Mouse (Mus musculus) ES-E14 (cell line): Measurements from ENCODE around the gene Prpf39. TPM values are rescaled to one million over a fixed set of nuclear protein-coding genes. Genes with fewer than 3 reads are reported as not detected.

Experiments used
- DNase-seq: peaks from one replicate; pipeline ENCODE4 v3.0.0-alpha.2; 2013; ENCODE audit warnings: low read depth, low spot score
- H3K27ac ChIP-seq: 2 replicates; pipeline ENCODE4 v1.5.1; 2012; ENCODE audit warnings: low read depth, mild to moderate bottlenecking, low read length, moderate library complexity, mixed read lengths; ENCODE audit not compliant: poor library complexity, insufficient read depth, severe bottlenecking
- H3K36me3 ChIP-seq: 2 replicates; pipeline ENCODE4 v1.6.1; 2012; ENCODE audit warnings: mild to moderate bottlenecking, low read length, moderate library complexity, mixed read lengths; ENCODE audit not compliant: control insufficient read depth, poor library complexity, insufficient read depth, severe bottlenecking
- H3K4me1 ChIP-seq, 2 experiments: fragments of 150-350 bp in 1 of 2; sonication (generic) in 1 of 2; 2 replicates each; pipeline ENCODE4 v1.6.1; 2012; ENCODE audit warnings: low read length in 2 of 2, mild to moderate bottlenecking in 1 of 2, mixed read lengths in 1 of 2; ENCODE audit not compliant: control insufficient read depth in 2 of 2, insufficient read depth in 2 of 2, poor library complexity in 1 of 2
- H3K4me3 ChIP-seq, 2 experiments: fragments of 150-350 bp in 1 of 2; sonication (generic) in 1 of 2; 2 replicates each; pipeline ENCODE4 v1.5.1; 2012; ENCODE audit warnings: low read length in 2 of 2, low read depth in 1 of 2, mild to moderate bottlenecking in 1 of 2, mixed read lengths in 1 of 2; ENCODE audit not compliant: insufficient read depth in 1 of 2, poor library complexity in 1 of 2, severe bottlenecking in 1 of 2
- H3K9ac ChIP-seq: 2 replicates; pipeline ENCODE4 v1.6.1; 2012; ENCODE audit warnings: low read depth, mild to moderate bottlenecking, low read length, mixed read lengths; ENCODE audit not compliant: poor library complexity, insufficient read depth, severe bottlenecking
- H3K9me3 ChIP-seq: fragments of 150-350 bp; sonication (generic); 2 replicates; pipeline ENCODE4 v1.6.1; 2012; ENCODE audit warnings: low read depth, mild to moderate bottlenecking, low read length; ENCODE audit not compliant: control insufficient read depth, insufficient read depth
- CHD2 ChIP-seq: IDR thresholded peaks from 2 replicates; pipeline ENCODE4 v1.6.1; 2014; ENCODE audit warnings: mild to moderate bottlenecking, low read depth, low read length, inconsistent platforms
- HCFC1 ChIP-seq: IDR thresholded peaks from 2 replicates; pipeline ENCODE4 v1.6.1; 2012; ENCODE audit warnings: low read length, inconsistent platforms, borderline replicate concordance; ENCODE audit not compliant: insufficient read depth
- MAFK ChIP-seq: IDR thresholded peaks from 2 replicates; pipeline ENCODE4 v1.6.1; 2014; ENCODE audit warnings: mild to moderate bottlenecking, low read depth, low read length, inconsistent platforms; ENCODE audit not compliant: insufficient read depth
- ZC3H11A ChIP-seq: IDR thresholded peaks from 2 replicates; pipeline ENCODE4 v1.6.1; 2012; ENCODE audit warnings: low read depth, mild to moderate bottlenecking, inconsistent platforms, low read length, borderline replicate concordance
- ZNF384 ChIP-seq: IDR thresholded peaks from 2 replicates; pipeline ENCODE4 v1.6.1; 2012; ENCODE audit warnings: low read depth, low read length, inconsistent platforms
- in situ Hi-C, 2 experiments: fragments of 600-800 bp; cut with MboI; formaldehyde crosslinking; loops; one replicate each; pipeline ENCODE4 v1.15.1; 2025; ENCODE audit warnings: low sequenced_read_pairs in 2 of 2, inconsistent platforms in 1 of 2; ENCODE audit not compliant: unreplicated experiment in 2 of 2
- total RNA-seq: library from RNA; depleted of rRNA; stranded (reverse); fragments of 300-350 nt; gene quantifications from 2 replicates; pipeline ENCODE4 v1.2.3, GENCODE M21; 2012

Gene Prpf39
- total RNA-seq, 1 experiment, result 26.1 TPM

- Histone ChIP-seq H3K4me1 (no peaks in the 10 kb centered on the region), H3K36me3 (peaks cover 13% of the 10 kb centered on the region), H3K27ac (no peak overlapping the region), H3K9ac (no peak overlapping the region), H3K4me3 (no peak overlapping the region), H3K9me3 (no peaks in the 10 kb centered on the region)
- in situ Hi-C loops, result no loop called here
- no peak for TF ChIP-seq ZNF384
- TF ChIP-seq ZC3H11A, result no peak
- no peak for TF ChIP-seq HCFC1
- TF ChIP-seq CHD2, result no peak
- TF ChIP-seq MAFK, result no peak
- no peak for DNase-seq
Observed at GRCm38 (mm10) chr12:65061082-65061481, 24.9 kb downstream of the Prpf39 start.

DNA sequence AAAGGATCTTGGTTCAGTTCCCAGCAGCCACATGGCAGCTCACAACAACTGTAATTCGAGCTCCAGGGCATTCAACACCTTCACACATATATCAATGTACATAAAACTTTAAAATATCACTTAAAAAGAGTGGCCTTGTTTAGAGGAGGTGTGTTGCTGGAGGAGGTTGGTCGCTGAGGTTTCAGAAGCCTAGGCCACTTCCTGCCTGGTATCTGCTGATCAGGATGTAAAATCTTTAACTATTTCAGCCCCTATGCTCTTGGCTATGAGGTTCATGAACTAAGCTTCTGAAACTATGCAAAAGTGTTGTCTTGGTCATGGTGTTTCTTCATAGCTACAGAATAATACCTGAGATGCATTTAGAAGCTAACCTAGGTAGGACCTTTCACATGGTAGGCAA, 29.1 kb downstream of the Prpf39 start:
- in situ Hi-C loops, result no loop called here
- H3K27ac ChIP-seq, result no peak overlapping the region
- H3K36me3 ChIP-seq, result peaks cover 17% of the 10 kb centered on the region
- no peaks in the 10 kb centered on the region for H3K4me1 ChIP-seq
- no peak for DNase-seq
- no peaks in the 10 kb centered on the region for H3K9me3 ChIP-seq
- no peak overlapping the region for H3K4me3 ChIP-seq
- no peak overlapping the region for H3K9ac ChIP-seq
- TF ChIP-seq CHD2, result no peak
- TF ChIP-seq MAFK, result no peak
- no peak for TF ChIP-seq ZNF384
- no peak for TF ChIP-seq HCFC1
- TF ChIP-seq ZC3H11A, result no peak

- no peak for TF ChIP-seq ZC3H11A
- H3K4me3 ChIP-seq, result no peak overlapping the region
- H3K4me1 ChIP-seq, result no peaks in the 10 kb centered on the region
- in situ Hi-C loops, result no loop called here
- no peak overlapping the region for H3K9ac ChIP-seq
- peaks cover 17% of the 10 kb centered on the region for H3K36me3 ChIP-seq
- H3K27ac ChIP-seq, result no peak overlapping the region
- DNase-seq, result no peak
- no peaks in the 10 kb centered on the region for H3K9me3 ChIP-seq
Observed at GRCm38 (mm10) chr12:65066234-65066633, 30.1 kb downstream of the Prpf39 start.

GRCm38 (mm10) chr12:65068409-65068808, 32.3 kb downstream of the Prpf39 start:
- Histone ChIP-seq H3K9me3 (no peaks in the 10 kb centered on the region), H3K9ac (no peak overlapping the region), H3K36me3 (peaks cover 15% of the 10 kb centered on the region), H3K4me1 (peaks cover 0 to 3% of the 10 kb centered on the region in 2 experiments; a peak in 1 of 4 replicates), H3K4me3 (no peak overlapping the region), H3K27ac (no peak overlapping the region)
- no peak for TF ChIP-seq ZC3H11A
- no peak for TF ChIP-seq ZNF384
- no peak for TF ChIP-seq MAFK
- TF ChIP-seq HCFC1, result no peak
- no peak for TF ChIP-seq CHD2
- DNase-seq, result no peak
- in situ Hi-C loops, result no loop called here

GRCm38 (mm10) chr12:65072911-65073610, 36.9 kb downstream of the Prpf39 start:
- Histone ChIP-seq H3K9ac (peak overlapping the region; percentile 94), H3K4me1 (peaks cover 0 to 7% of the 10 kb centered on the region in 2 experiments; a peak in 2 of 4 replicates), H3K36me3 (peaks cover 8% of the 10 kb centered on the region), H3K4me3 (peak overlapping the region; percentile 86 to 95), H3K9me3 (no peaks in the 10 kb centered on the region), H3K27ac (peak overlapping the region; percentile 50)
- TF ChIP-seq MAFK (no peak), ZC3H11A (no peak)
- in situ Hi-C loops, result no loop called here
- no peak for DNase-seq
